Mouse (Mus musculus): ENCODE results near the gene Hist1h4i. TPM values are rescaled to one million over a fixed set of nuclear protein-coding genes. Genes with fewer than 3 reads are reported as not detected.

Gene Hist1h4i
- polyA plus RNA-seq, 1 experiment from 2014 or later, result 23.9 TPM

Small RNA genes within 50 kb of the gene (microRNA-seq; reads per million reads assigned to microRNA genes)
- gene Gm26300 (not detected), gene Gm44390 (not detected), gene Gm44486 (not detected)

Other genes with a start within 250 kb of the Hist1h4i start
- gene Hist1h2bq, start 231.2 kb downstream of the Hist1h4i start, polyA plus RNA-seq (2016; fragmentation: Nextera tagmentation; extraction: Ambion mirVana), result 17.1 and 26.1 TPM in 2 replicates
- not detected in 2 replicates for gene Hist1h2ao, start 230.9 kb downstream of the Hist1h4i start, polyA plus RNA-seq (2016; fragmentation: Nextera tagmentation; extraction: Ambion mirVana)
- not detected in 2 replicates for gene Hist1h4m, start 229.6 kb downstream of the Hist1h4i start, polyA plus RNA-seq (2016; fragmentation: Nextera tagmentation; extraction: Ambion mirVana)
- 11.4 and 12.4 TPM in 2 replicates for gene Hist1h4n, start 209.2 kb downstream of the Hist1h4i start, polyA plus RNA-seq (2016; fragmentation: Nextera tagmentation; extraction: Ambion mirVana)
- gene Hist1h2ap, start 207.9 kb downstream of the Hist1h4i start, polyA plus RNA-seq (2016; fragmentation: Nextera tagmentation; extraction: Ambion mirVana), result 3,361 and 3,805 TPM in 2 replicates
- gene Hist1h2br, start 207.6 kb downstream of the Hist1h4i start, polyA plus RNA-seq (2016; fragmentation: Nextera tagmentation; extraction: Ambion mirVana), result 18.7 and 25.8 TPM in 2 replicates
- 19.1 and 19.4 TPM in 2 replicates for gene Zfp184, start 96.3 kb downstream of the Hist1h4i start, polyA plus RNA-seq (2016; fragmentation: Nextera tagmentation; extraction: Ambion mirVana)
- gene Pom121l2, start 60.2 kb downstream of the Hist1h4i start, polyA plus RNA-seq (2016; fragmentation: Nextera tagmentation; extraction: Ambion mirVana), result not detected in 2 replicates
- 0.41 TPM in 1 of 2 replicates, not detected in the other for gene Prss16, start 31.6 kb downstream of the Hist1h4i start, polyA plus RNA-seq (2016; fragmentation: Nextera tagmentation; extraction: Ambion mirVana)
- gene Hist1h2ah, start 5.8 kb downstream of the Hist1h4i start, polyA plus RNA-seq (2016; fragmentation: Nextera tagmentation; extraction: Ambion mirVana), result 3.3 and 13.9 TPM in 2 replicates
- 5.2 and 9.5 TPM in 2 replicates for gene Hist1h2bk, start 5.5 kb downstream of the Hist1h4i start, polyA plus RNA-seq (2016; fragmentation: Nextera tagmentation; extraction: Ambion mirVana)
- gene Hist1h2ag, start 1.6 kb upstream of the Hist1h4i start, polyA plus RNA-seq (2016; fragmentation: Nextera tagmentation; extraction: Ambion mirVana), result 43.6 and 46.1 TPM in 2 replicates
- 10.5 and 12.6 TPM in 2 replicates for gene Hist1h2bj, start 1.9 kb upstream of the Hist1h4i start, polyA plus RNA-seq (2016; fragmentation: Nextera tagmentation; extraction: Ambion mirVana)
- not detected in 2 replicates for gene Vmn1r188, start 43.1 kb upstream of the Hist1h4i start, polyA plus RNA-seq (2016; fragmentation: Nextera tagmentation; extraction: Ambion mirVana)
- not detected in 2 replicates for gene Vmn1r189, start 64.5 kb upstream of the Hist1h4i start, polyA plus RNA-seq (2016; fragmentation: Nextera tagmentation; extraction: Ambion mirVana)
- gene Vmn1r191, start 142.6 kb upstream of the Hist1h4i start, polyA plus RNA-seq (2016; fragmentation: Nextera tagmentation; extraction: Ambion mirVana), result not detected in 2 replicates
- gene Vmn1r192, start 149.8 kb upstream of the Hist1h4i start, polyA plus RNA-seq (2016; fragmentation: Nextera tagmentation; extraction: Ambion mirVana), result not detected in 2 replicates
- gene Vmn1r193, start 181.8 kb upstream of the Hist1h4i start, polyA plus RNA-seq (2016; fragmentation: Nextera tagmentation; extraction: Ambion mirVana), result not detected in 2 replicates
- gene Vmn1r194, start 202.9 kb upstream of the Hist1h4i start, polyA plus RNA-seq (2016; fragmentation: Nextera tagmentation; extraction: Ambion mirVana), result not detected in 2 replicates
- gene Vmn1r195, start 229.2 kb upstream of the Hist1h4i start, polyA plus RNA-seq (2016; fragmentation: Nextera tagmentation; extraction: Ambion mirVana), result not detected in 2 replicates
- gene Vmn1r196, start 248.6 kb upstream of the Hist1h4i start, polyA plus RNA-seq (2016; fragmentation: Nextera tagmentation; extraction: Ambion mirVana), result not detected in 2 replicates

All from neural tube, embryonic 12.5 days (tissue).